Comparison of ENCODE assay signal across 20 mouse cellular contexts in the genomic region with DNA sequence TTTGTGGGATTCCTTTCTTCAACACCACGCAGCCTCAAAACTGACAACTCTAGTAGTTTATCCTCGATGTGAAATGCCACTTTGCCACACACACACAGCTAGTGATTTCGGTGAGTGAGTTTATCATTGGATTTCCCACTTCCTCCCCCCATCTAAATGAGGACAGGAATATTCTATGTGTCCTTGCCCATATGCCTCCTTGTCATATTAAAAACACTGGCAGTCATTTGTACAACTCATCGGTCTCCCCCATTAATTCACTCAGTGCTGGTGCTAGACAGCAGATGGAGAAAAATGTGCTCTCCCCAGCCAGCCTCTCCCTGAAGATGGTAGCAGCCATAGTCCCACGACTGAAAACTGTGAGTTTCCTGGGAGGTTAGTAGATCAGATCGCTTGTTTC.
DNase-seq lines count a peak whose midpoint lies in the region; ATAC-seq and TF ChIP-seq lines count a peak whose summit lies in the region.
"Had no signal": no experiment of that assay in that cellular context is flagged by ENCODE, and none has a peak within 500 bp of the region (broad histone marks: within the 10 kb centered on the region; RNA-seq: fewer than 3 reads in every experiment).

No protein-coding gene starts in this region.

- no peaks in the 10 kb centered on the region for H3K36me3 ChIP-seq in forebrain, embryonic 14.5 days (ENCODE audit: control insufficient read depth, insufficient read depth, low read length)
- H3K36me3 ChIP-seq in forebrain, embryonic 12.5 days (replicated peaks) = no peaks in the 10 kb centered on the region
- H3K36me3 ChIP-seq in hindbrain, embryonic 11.5 days (ENCODE audit: control insufficient read depth, insufficient read depth, low read length) = no peaks in the 10 kb centered on the region
- H3K36me3 ChIP-seq: embryonic facial prominence, embryonic 13.5 days; heart, embryonic 13.5 days; hindbrain, embryonic 12.5 days had no signal

- no peak for TF ChIP-seq POLR2A in brain, embryonic 14.5 days (IDR thresholded peaks at IDR 0.05; ENCODE audit: borderline replicate concordance, extremely low read depth, insufficient read depth, insufficient read length, poor library complexity, severe bottlenecking)

- H3K4me2 ChIP-seq in forebrain, embryonic 14.5 days (ENCODE audit: low read length) = no peak overlapping the region
- H3K4me2 ChIP-seq in forebrain, embryonic 12.5 days = no peak overlapping the region
- H3K4me2 ChIP-seq in hindbrain, embryonic 11.5 days (replicated peaks; ENCODE audit: low read depth, low read length) = no peak overlapping the region
- H3K4me2 ChIP-seq: embryonic facial prominence, embryonic 13.5 days; heart, embryonic 13.5 days; hindbrain, embryonic 12.5 days had no signal

- H3K4me1 ChIP-seq in forebrain, embryonic 14.5 days (ENCODE audit: control insufficient read depth, insufficient read depth, low read length) = no peaks in the 10 kb centered on the region
- H3K4me1 ChIP-seq in forebrain, embryonic 12.5 days = no peaks in the 10 kb centered on the region
- H3K4me1 ChIP-seq in hindbrain, embryonic 11.5 days (replicated peaks; ENCODE audit: control insufficient read depth, insufficient read depth, low read length) = no peaks in the 10 kb centered on the region
- H3K4me1 ChIP-seq: heart, embryonic 13.5 days; hindbrain, embryonic 12.5 days had no signal

- peak; percentile 80 for DNase-seq in forebrain, embryonic 14.5 days (ENCODE audit: low spot score)
- DNase-seq in brain, embryonic 14.5 days (ENCODE audit: low read depth) = peak; percentile 86
- DNase-seq in layer of hippocampus, adult 18-20 months (ENCODE audit: low spot score in 2 of 2) = peak; percentile 18 to 45
- peak; percentile 31 for DNase-seq in layer of hippocampus, adult 9-11 months
- DNase-seq in hindbrain, embryonic 11.5 days (ENCODE audit: low spot score) = no peak
- DNase-seq in heart, adult 8-10 months (ENCODE audit: low spot score) = no peak
- no peak for DNase-seq in lung, postnatal 10 days
- DNase-seq: adrenal gland, postnatal 14 days; cerebellum, adult 11-12 months; cerebellum, adult 9-10 months; cerebellum, postnatal 36 days; gastrocnemius, adult 2 months; gastrocnemius, postnatal 25 days; heart, postnatal 36 days; kidney, adult 11 months had no signal

- TF ChIP-seq CTCF in brain, embryonic 14.5 days (IDR thresholded peaks at IDR 0.05; ENCODE audit: borderline replicate concordance, extremely low read depth, insufficient read depth, insufficient read length) = no peak

- H3K4me3 ChIP-seq in forebrain, embryonic 14.5 days (ENCODE audit: low read depth, low read length) = no peak overlapping the region
- no peak overlapping the region for H3K4me3 ChIP-seq in forebrain, embryonic 12.5 days (replicated peaks)
- no peak overlapping the region for H3K4me3 ChIP-seq in hindbrain, embryonic 11.5 days (ENCODE audit: low read depth, low read length)
- H3K4me3 ChIP-seq: embryonic facial prominence, embryonic 13.5 days; gastrocnemius, adult 2 months; heart, embryonic 13.5 days; hindbrain, embryonic 12.5 days had no signal

- H3K27me3 ChIP-seq in forebrain, embryonic 14.5 days (replicated peaks; ENCODE audit: control insufficient read depth, insufficient read depth, low read length) = no peaks in the 10 kb centered on the region
- H3K27me3 ChIP-seq in forebrain, embryonic 12.5 days = no peaks in the 10 kb centered on the region
- H3K27me3 ChIP-seq in hindbrain, embryonic 11.5 days (ENCODE audit: control insufficient read depth, insufficient read depth, low read length) = no peaks in the 10 kb centered on the region
- H3K27me3 ChIP-seq: embryonic facial prominence, embryonic 13.5 days; heart, embryonic 13.5 days; hindbrain, embryonic 12.5 days had no signal

- no peak overlapping the region for H3K9ac ChIP-seq in forebrain, embryonic 14.5 days (ENCODE audit: low read length)
- no peak overlapping the region for H3K9ac ChIP-seq in forebrain, embryonic 12.5 days
- H3K9ac ChIP-seq in hindbrain, embryonic 11.5 days (ENCODE audit: low read depth, low read length) = no peak overlapping the region
- H3K9ac ChIP-seq: embryonic facial prominence, embryonic 13.5 days; heart, embryonic 13.5 days; hindbrain, embryonic 12.5 days had no signal

- WGBS in forebrain, embryonic 14.5 days = 70% methylated on average over 6 of the region's 6 CpGs
- WGBS in forebrain, embryonic 12.5 days = 88% methylated on average over 6 of the region's 6 CpGs
- WGBS in hindbrain, embryonic 11.5 days = 86% methylated on average over 6 of the region's 6 CpGs

- ATAC-seq in forebrain, embryonic 14.5 days = peak; percentile 87
- no peak for ATAC-seq in forebrain, embryonic 12.5 days (ENCODE audit: low FRiP score)
- no peak for ATAC-seq in hindbrain, embryonic 11.5 days (ENCODE audit: low FRiP score)
- ATAC-seq: hindbrain, postnatal 0 days had no signal

- H3K27ac ChIP-seq in forebrain, embryonic 14.5 days (ENCODE audit: low read depth, low read length) = peak overlapping the region; percentile 68
- H3K27ac ChIP-seq in forebrain, embryonic 12.5 days = no peak overlapping the region
- no peak overlapping the region for H3K27ac ChIP-seq in hindbrain, embryonic 11.5 days (ENCODE audit: low read depth, low read length)
- H3K27ac ChIP-seq: embryonic facial prominence, embryonic 13.5 days; gastrocnemius, adult 2 months; heart, embryonic 13.5 days; hindbrain, embryonic 12.5 days; hindbrain, postnatal 0 days had no signal

- H3K9me3 ChIP-seq in forebrain, embryonic 14.5 days (replicated peaks; ENCODE audit: control insufficient read depth, low read length) = no peaks in the 10 kb centered on the region
- no peaks in the 10 kb centered on the region for H3K9me3 ChIP-seq in forebrain, embryonic 12.5 days
- H3K9me3 ChIP-seq in hindbrain, embryonic 11.5 days (ENCODE audit: control insufficient read depth, low read length) = no peaks in the 10 kb centered on the region
- H3K9me3 ChIP-seq: embryonic facial prominence, embryonic 13.5 days; heart, embryonic 13.5 days; hindbrain, embryonic 12.5 days had no signal

Comparison
In these comparisons a context has a peak if more than half of its experiments do, and no peak if none do; other contexts are left out.
1. DNase-seq: peak in forebrain, embryonic 14.5 days (single experiment), brain, embryonic 14.5 days (single experiment), layer of hippocampus, adult 18-20 months (2 of 2) and layer of hippocampus, adult 9-11 months (single experiment); none in hindbrain, embryonic 11.5 days (single experiment), heart, adult 8-10 months (single experiment) and lung, postnatal 10 days (single experiment).